Mouse (Mus musculus): ENCODE results near the gene Cyb561a3. TPM values are rescaled to one million over a fixed set of nuclear protein-coding genes. Genes with fewer than 3 reads are reported as not detected.

The Cyb561a3 gene
- total and polyA plus RNA-seq, 3 experiments: 14.7 to 37.2 (median 24.6) TPM

Other genes starting within 250 kb of the Cyb561a3 start
- gene Syt7, start 188.1 kb upstream of the Cyb561a3 start, total RNA-seq (2021): 10 to 100 TPM; 27.2 to 38.3 TPM
- gene Syt7, start 188.1 kb upstream of the Cyb561a3 start, polyA plus RNA-seq (2012; rRNA removed): 12.2 and 13.5 TPM in 2 replicates
- 1 to 10 TPM; 3.3 to 5.0 TPM for gene Lrrc10b, start 119.7 kb upstream of the Cyb561a3 start, total RNA-seq (2021)
- gene Lrrc10b, start 119.7 kb upstream of the Cyb561a3 start, polyA plus RNA-seq (2012; rRNA removed): 2.8 and 6.1 TPM in 2 replicates
- under 1 TPM; 0.49 to 0.76 TPM for gene Ppp1r32, start 94.2 kb upstream of the Cyb561a3 start, total RNA-seq (2021)
- 0.13 and 0.16 TPM in 2 replicates for gene Ppp1r32, start 94.2 kb upstream of the Cyb561a3 start, polyA plus RNA-seq (2012; rRNA removed)
- 10 to 100 TPM; 42.1 to 51.1 TPM for gene Cpsf7, start 51.9 kb upstream of the Cyb561a3 start, total RNA-seq (2021)
- 25.5 and 34.2 TPM in 2 replicates for gene Cpsf7, start 51.9 kb upstream of the Cyb561a3 start, polyA plus RNA-seq (2012; rRNA removed)
- gene Sdhaf2, start 51.0 kb upstream of the Cyb561a3 start, total RNA-seq (2021): 10 to 100 TPM; 68.0 to 76.1 TPM
- gene Sdhaf2, start 51.0 kb upstream of the Cyb561a3 start, polyA plus RNA-seq (2012; rRNA removed): 10.3 and 10.7 TPM in 2 replicates
- 10 to 100 TPM; 16.0 to 23.1 TPM for gene Tmem216, start 20.9 kb upstream of the Cyb561a3 start, total RNA-seq (2021)
- gene Tmem216, start 20.9 kb upstream of the Cyb561a3 start, polyA plus RNA-seq (2012; rRNA removed): 14.5 and 16.2 TPM in 2 replicates
- 1 to 10 TPM; 7.0 to 9.8 TPM for gene Tmem138, start 190 bp downstream of the Cyb561a3 start, total RNA-seq (2021)
- 7.1 and 9.0 TPM in 2 replicates for gene Tmem138, start 190 bp downstream of the Cyb561a3 start, polyA plus RNA-seq (2012; rRNA removed)
- 100 to 1,000 TPM; 255 to 264 TPM for gene Ddb1, start 28.2 kb downstream of the Cyb561a3 start, total RNA-seq (2021)
- 64.9 and 105 TPM in 2 replicates for gene Ddb1, start 28.2 kb downstream of the Cyb561a3 start, polyA plus RNA-seq (2012; rRNA removed)
- 10 to 100 TPM; 17.2 to 20.9 TPM for gene Tkfc, start 28.5 kb downstream of the Cyb561a3 start, total RNA-seq (2021)
- gene Tkfc, start 28.5 kb downstream of the Cyb561a3 start, polyA plus RNA-seq (2012; rRNA removed): 11.2 and 12.6 TPM in 2 replicates
- under 1 TPM; 0.17 to 0.79 TPM for gene Vwce, start 57.0 kb downstream of the Cyb561a3 start, total RNA-seq (2021)
- 0.18 and 0.26 TPM in 2 replicates for gene Vwce, start 57.0 kb downstream of the Cyb561a3 start, polyA plus RNA-seq (2012; rRNA removed)
- gene Pga5, start 100.9 kb downstream of the Cyb561a3 start, total RNA-seq (2021): not detected
- gene Pga5, start 100.9 kb downstream of the Cyb561a3 start, polyA plus RNA-seq (2012; rRNA removed): not detected in 2 replicates
- 10 to 100 TPM; 22.1 to 23.3 TPM for gene Vps37c, start 111.6 kb downstream of the Cyb561a3 start, total RNA-seq (2021)
- gene Vps37c, start 111.6 kb downstream of the Cyb561a3 start, polyA plus RNA-seq (2012; rRNA removed): 46.4 and 65.5 TPM in 2 replicates
- gene Cd5, start 161.8 kb downstream of the Cyb561a3 start, total RNA-seq (2021): under 1 TPM; 0.10 to 0.14 TPM
- gene Cd5, start 161.8 kb downstream of the Cyb561a3 start, polyA plus RNA-seq (2012; rRNA removed): 0.15 and 0.26 TPM in 2 replicates

Measured in adrenal gland, adult 2 months (tissue).